Mouse (Mus musculus): ENCODE data around the gene Stac2.

DNA sequence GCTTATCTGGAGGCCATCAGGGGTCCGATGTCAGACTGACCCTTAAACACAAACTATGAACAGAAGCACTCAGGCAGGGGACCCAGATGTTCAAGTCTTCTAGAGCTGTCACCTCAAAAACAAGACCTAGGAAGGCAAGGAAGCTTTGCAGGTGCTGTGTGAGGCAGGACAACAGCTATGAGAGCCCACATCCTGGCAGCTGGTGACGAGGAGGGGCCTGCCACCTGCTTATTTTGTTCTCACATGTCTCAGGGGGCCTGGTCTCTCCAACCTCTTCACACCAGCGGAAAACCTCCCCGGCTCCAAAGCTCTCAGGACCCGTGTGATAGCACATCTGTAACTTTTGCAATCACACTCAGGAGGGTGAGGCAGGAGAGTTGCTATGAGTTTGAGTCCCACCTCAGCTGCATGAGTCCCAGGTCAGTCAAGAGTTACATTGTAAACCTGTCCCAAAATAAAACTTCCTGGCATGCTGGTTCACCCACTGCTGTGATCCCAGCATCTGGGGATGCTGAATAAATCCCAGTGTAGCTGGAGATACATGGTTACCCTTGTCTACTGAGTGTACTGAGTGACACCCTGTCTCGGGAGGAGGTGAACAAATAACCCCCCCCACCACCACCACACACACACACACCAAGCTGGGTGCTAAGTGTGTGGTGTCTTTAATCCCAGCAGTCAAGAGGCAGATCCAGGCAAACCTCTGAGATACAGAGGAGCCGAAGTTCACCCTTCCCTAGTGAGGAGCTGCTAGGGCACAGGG, 52.7 kb downstream of the Stac2 start:
- TF ChIP-seq GATA1 (IDR thresholded peaks at IDR 0.05; ENCODE audit: borderline replicate concordance, low read length), result no peak
- no peak for TF ChIP-seq FLI1 (IDR thresholded peaks at IDR 0.05; ENCODE audit: low read length)
